Mouse (Mus musculus) granulocyte monocyte progenitor cell, adult 5-6 weeks (primary cell): ENCODE data around the gene Rft1. TPM values are rescaled to one million over a fixed set of nuclear protein-coding genes. Genes with fewer than 3 reads are reported as not detected.
A peak's percentile ranks its signal among the peaks of the same experiment; 100 is the strongest.

Source experiments
- ATAC-seq: replicated peaks from 2 replicates; pipeline ENCODE4 v1.8.0; 2016; ENCODE audit warnings: mild to moderate bottlenecking, moderate TSS enrichment, inconsistent platforms; ENCODE audit not compliant: poor library complexity, severe bottlenecking
- total RNA-seq, 2 experiments: library from RNA; stranded (forward) in 1 of 2; stranded (reverse) in 1 of 2; fragments of 200-712, 200-1000 nt in 1 of 2; fragments of >200 nt in 1 of 2; fragmentation: Nextera tagmentation in 1 of 2; gene quantifications; 2 replicates each; pipeline ENCODE4 v1.2.3; 2014 to 2017

The Rft1 gene
- total RNA-seq, 2 experiments from 2014 or later: 16.7 to 16.9 TPM

- ATAC-seq: no peak
Observed at GRCm38 (mm10) chr14:30666604-30667003, 12.4 kb downstream of the Rft1 start.

DNA sequence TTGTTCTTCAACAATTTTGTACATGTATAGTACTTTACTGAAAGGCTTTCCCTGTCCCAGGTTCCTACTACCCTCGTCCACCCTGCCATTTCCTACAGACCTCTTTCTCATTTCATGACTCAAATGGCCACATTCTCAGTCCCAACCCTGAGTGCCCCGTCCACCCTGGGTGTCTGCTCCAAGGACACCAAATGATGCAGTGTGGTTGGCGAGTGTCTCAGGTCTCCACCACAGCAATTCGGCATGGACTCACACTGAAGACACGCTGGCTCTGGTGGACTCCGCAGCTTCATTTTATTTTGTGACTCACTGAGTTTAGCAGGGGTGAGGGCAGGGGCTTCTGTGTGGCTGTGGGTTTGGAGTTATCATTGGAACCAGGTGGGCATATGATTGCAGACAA, 16.0 kb downstream of the Rft1 start:
- no peak for ATAC-seq

DNA sequence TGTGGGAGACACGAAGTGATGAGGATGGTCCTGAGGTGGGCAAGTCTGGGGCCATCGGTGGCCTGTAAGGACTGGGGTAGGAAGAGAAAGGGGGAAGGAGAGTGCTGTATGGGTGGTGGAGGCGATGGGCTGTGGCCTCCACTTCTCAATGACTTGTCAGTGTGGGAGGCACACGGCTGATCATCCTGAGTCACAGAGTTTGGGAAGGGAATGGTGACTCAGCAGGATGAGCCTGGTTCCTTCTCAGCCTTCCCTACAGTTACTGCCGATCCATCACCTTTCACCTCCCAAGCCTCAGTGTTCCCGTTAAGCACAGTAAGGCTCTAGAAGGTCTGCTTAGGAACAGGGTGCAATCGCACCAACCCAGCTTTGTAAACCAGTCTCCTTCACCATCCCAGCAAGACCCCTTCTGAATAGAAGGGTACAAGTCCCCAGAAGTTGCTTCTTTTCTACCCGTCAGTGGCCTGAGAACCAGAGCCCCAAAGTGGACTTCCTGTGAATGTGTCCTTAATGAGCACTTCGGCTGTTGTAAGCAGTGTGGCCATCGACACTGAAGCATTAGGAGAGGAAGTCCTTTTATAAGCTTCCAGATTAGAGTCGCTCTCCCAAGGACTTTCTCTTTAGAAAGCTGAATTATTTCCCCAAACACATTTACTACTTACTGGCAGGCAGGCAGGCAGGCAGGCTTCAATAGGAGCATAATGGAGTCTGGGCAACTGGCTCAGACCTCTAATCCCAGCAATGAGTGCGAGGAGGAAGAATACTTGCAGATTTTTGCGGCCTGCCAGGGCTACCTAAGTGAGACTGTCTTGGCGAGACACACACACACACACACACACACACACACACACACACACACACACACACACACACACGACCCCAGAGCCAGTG, 17.2 kb downstream of the Rft1 start:
- ATAC-seq: 0 out of 2 replicates have a peak, but pooled peaks have one; percentile 23

- ATAC-seq: peak; percentile 95
Observed at GRCm38 (mm10) chr14:30671986-30672312, 17.8 kb downstream of the Rft1 start.

DNA sequence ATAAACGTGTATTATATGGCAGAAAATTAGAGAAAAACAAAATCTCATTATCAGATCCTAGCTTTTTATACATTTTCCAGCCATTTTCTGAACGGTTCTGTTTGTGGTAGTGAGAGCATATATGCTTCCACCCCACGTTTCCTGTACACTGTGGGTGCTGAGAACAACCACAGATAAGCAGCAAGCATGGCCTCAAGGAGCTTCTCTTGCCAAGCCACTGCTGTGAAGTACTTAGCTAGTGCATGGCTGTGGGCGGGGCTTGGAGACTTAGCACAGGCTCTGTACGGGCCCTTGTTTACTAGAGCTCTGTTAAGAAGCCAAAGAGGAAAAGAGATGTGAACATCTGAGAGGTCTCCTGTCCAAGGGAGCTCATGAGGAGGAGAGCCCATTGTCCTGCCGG, 20.8 kb downstream of the Rft1 start:
- ATAC-seq: no peak; the same call in 1 of the 2 replicates

GRCm38 (mm10) chr14:30682131-30682530, 28.0 kb downstream of the Rft1 start:
- ATAC-seq: no peak

- ATAC-seq: no peak
Observed at GRCm38 (mm10) chr14:30690685-30691084, 36.5 kb downstream of the Rft1 start.

- no peak for ATAC-seq
Observed at GRCm38 (mm10) chr14:30692439-30692838, 38.3 kb downstream of the Rft1 start.

DNA sequence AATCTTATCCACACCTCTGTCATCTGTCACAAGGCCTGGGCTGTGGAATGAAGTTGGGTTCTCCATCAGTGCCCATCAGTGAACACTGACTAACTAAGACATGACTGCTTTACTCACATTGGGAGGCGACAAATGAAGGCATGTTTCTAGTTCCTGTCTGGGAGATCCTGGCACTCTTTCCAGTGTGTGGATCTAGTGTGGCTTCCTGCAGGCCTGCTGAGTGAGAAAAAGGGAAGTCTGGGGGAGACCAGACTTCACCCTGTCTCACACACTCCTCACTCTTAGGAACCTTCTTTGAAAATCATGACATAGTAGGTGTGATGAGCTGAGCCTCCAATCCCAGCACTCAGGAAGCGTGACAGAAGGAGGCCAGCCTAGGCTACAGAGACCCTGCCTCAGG, 40.6 kb downstream of the Rft1 start:
- peak; percentile 72 for ATAC-seq

DNA sequence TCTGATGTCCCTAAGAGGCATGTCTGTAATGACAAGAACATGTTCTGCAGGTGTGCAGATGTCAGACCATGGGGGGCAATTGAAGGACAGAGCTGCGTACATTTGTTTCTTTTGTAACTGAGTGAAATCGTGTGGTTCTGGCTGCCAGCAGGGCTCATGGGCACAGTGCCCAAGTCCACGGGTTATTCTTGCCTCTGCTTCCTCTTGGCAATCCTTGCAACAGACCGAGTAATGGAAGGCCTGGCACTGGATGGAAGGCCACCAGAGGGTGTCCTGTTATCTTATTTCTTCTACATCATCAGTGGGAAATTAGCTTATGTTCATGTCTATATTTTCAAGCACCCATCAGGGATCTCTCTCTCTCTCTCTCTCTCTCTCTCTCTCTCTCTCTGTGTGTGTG, 41.4 kb downstream of the Rft1 start:
- ATAC-seq: peak; percentile 75

- no peak for ATAC-seq
Observed at GRCm38 (mm10) chr14:30697407-30698052, 43.4 kb downstream of the Rft1 start.

DNA sequence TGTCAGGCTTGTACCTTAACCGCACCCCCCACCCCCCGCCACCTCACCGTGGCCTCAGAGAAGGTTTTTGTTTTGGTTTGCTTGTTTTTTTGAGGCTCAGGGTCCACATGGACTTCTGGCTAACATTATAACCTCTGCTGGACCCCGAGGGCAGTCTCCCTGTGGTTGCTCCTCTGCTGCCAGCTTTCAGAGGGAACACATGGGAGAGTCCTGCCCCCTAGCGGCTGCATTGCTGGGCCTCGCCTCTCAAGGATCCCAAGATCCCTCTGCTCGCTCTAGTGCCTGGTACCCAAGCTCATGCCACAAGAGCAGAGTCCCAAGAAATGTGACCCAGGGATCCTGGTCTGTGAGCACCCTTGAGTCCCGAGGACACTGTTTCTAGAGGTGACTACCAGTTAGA, 45.5 kb downstream of the Rft1 start:
- ATAC-seq: peak; percentile 58

DNA sequence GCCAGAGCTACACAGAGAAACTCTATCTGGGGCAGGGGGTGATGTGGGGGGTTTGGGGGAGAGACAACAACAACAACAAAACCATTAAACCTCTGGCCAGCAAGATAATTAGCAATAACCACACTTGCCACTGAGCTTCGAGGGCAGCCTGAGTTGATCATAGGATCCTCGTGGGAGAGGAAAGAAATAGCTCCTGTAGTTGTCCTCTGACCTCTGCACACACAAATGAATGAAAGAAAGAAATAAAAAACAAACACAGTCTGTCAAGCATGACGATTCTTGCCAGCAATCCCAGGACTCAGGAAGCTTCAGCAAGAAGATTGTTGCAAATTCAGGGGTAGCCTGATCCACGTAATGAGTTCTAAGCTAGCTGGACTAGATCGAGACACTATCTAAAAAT, 48.4 kb downstream of the Rft1 start:
- ATAC-seq: no peak

DNA sequence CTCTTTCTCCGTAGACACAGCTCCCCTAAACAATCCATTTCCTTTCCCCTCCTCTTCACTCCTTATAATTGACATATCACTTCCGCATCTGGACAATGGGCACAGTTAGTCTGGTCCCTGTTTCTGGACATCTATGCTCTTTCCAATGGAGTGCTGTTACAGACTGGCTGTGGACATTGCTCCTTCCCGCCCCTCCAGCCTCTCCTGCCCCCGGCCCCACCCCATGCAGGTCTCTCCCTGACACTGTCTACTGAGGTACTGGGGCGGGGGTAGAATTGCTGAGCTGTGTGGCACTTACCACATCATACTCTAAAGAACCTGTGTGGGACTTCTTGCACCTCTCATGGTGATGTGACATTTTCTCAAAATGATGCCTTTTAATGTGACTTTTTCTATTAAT, 48.9 kb downstream of the Rft1 start:
- no peak for ATAC-seq

GRCm38 (mm10) chr14:30704098-30704855, 50.1 kb downstream of the Rft1 start:
- no peak for ATAC-seq

DNA sequence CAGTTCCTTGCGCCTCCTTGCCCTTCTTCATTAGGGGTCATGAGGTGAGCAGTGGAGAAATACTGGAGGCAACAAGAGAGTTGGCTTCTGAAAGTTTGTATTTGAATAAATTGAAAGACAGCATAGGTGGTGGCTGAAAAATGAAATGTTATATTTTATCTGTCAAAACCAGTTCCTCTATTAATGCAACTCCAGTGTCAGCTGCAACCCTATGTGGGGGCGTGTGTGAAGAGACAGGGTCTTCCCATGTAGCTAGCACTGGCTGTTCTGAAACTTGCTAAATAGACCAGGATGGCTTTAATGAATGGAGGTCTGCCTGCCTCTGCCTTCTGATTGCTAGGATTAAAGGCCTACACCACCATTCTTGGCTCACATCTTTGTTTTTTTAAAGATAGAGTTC, 57.7 kb downstream of the Rft1 start:
- ATAC-seq: no peak

DNA sequence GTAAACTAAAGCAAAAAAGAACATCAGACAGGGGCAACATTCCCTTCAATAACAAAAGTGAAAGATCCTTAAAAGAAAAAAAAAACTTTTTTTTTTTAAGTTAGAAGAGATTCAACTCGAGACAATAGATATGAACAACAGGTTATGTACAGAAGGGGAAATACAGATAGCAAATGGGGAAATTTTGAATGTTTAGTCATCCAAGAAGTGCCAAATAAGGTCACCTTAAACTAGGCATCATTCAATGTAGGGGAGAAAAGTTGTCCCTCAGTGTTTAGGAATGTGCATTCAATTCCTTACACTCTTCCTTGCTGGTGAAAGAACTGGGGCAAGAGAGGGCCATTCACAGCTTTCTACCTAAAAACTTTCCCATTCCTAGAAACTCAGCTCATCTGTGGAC, 59.6 kb downstream of the Rft1 start:
- ATAC-seq: no peak

- ATAC-seq: peak; percentile 51
Observed at GRCm38 (mm10) chr14:30714799-30715617, 60.8 kb downstream of the Rft1 start, which contains the start of gene Sfmbt1. Gene Sfmbt1, plus strand, starts transcription at chr14:30714849.

DNA sequence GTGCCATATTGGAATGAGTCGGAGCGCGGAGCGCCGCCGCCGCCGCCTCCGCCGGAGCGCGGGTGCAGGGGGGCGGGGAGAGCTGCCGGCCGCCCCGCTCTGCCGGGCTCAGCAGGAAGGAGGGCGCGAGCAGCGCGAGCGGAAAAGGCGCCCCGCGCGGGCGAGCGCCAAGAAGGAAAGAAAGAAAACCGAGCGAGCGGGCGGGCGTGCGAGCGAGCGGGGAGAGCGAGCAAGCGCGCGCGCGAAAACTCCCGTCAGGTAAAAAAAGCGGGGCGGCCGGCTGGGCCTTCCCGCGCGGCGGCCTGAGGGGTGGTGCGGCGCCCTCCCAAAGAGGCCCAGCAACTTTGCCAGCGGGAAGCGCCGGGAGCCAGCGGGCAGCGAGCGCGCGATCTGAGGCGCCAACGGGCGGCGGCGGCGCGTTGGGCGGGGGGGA, 61.5 kb downstream of the Rft1 start:
- peak; percentile 57 for ATAC-seq
